Mouse (Mus musculus) ES-E14 (cell line): ENCODE data around the gene Pde4d. TPM values are rescaled to one million over a fixed set of nuclear protein-coding genes. Genes with fewer than 3 reads are reported as not detected.

ENCODE experiments used
- DNase-seq: peaks from one replicate; pipeline ENCODE4 v3.0.0-alpha.2; 2013; ENCODE audit warnings: low read depth, low spot score
- H3K27ac ChIP-seq: 2 replicates; pipeline ENCODE4 v1.5.1; 2012; ENCODE audit warnings: low read depth, mild to moderate bottlenecking, low read length, moderate library complexity, mixed read lengths; ENCODE audit not compliant: poor library complexity, insufficient read depth, severe bottlenecking
- H3K36me3 ChIP-seq: 2 replicates; pipeline ENCODE4 v1.6.1; 2012; ENCODE audit warnings: mild to moderate bottlenecking, low read length, moderate library complexity, mixed read lengths; ENCODE audit not compliant: control insufficient read depth, poor library complexity, insufficient read depth, severe bottlenecking
- H3K4me1 ChIP-seq, 2 experiments: fragments of 150-350 bp in 1 of 2; sonication (generic) in 1 of 2; 2 replicates each; pipeline ENCODE4 v1.6.1; 2012; ENCODE audit warnings: low read length in 2 of 2, mild to moderate bottlenecking in 1 of 2, mixed read lengths in 1 of 2; ENCODE audit not compliant: control insufficient read depth in 2 of 2, insufficient read depth in 2 of 2, poor library complexity in 1 of 2
- H3K4me3 ChIP-seq, 2 experiments: fragments of 150-350 bp in 1 of 2; sonication (generic) in 1 of 2; 2 replicates each; pipeline ENCODE4 v1.5.1; 2012; ENCODE audit warnings: low read length in 2 of 2, low read depth in 1 of 2, mild to moderate bottlenecking in 1 of 2, mixed read lengths in 1 of 2; ENCODE audit not compliant: insufficient read depth in 1 of 2, poor library complexity in 1 of 2, severe bottlenecking in 1 of 2
- H3K9ac ChIP-seq: 2 replicates; pipeline ENCODE4 v1.6.1; 2012; ENCODE audit warnings: low read depth, mild to moderate bottlenecking, low read length, mixed read lengths; ENCODE audit not compliant: poor library complexity, insufficient read depth, severe bottlenecking
- H3K9me3 ChIP-seq: fragments of 150-350 bp; sonication (generic); 2 replicates; pipeline ENCODE4 v1.6.1; 2012; ENCODE audit warnings: low read depth, mild to moderate bottlenecking, low read length; ENCODE audit not compliant: control insufficient read depth, insufficient read depth
- CHD2 ChIP-seq: IDR thresholded peaks from 2 replicates; pipeline ENCODE4 v1.6.1; 2014; ENCODE audit warnings: mild to moderate bottlenecking, low read depth, low read length, inconsistent platforms
- HCFC1 ChIP-seq: IDR thresholded peaks from 2 replicates; pipeline ENCODE4 v1.6.1; 2012; ENCODE audit warnings: low read length, inconsistent platforms, borderline replicate concordance; ENCODE audit not compliant: insufficient read depth
- MAFK ChIP-seq: IDR thresholded peaks from 2 replicates; pipeline ENCODE4 v1.6.1; 2014; ENCODE audit warnings: mild to moderate bottlenecking, low read depth, low read length, inconsistent platforms; ENCODE audit not compliant: insufficient read depth
- ZC3H11A ChIP-seq: IDR thresholded peaks from 2 replicates; pipeline ENCODE4 v1.6.1; 2012; ENCODE audit warnings: low read depth, mild to moderate bottlenecking, inconsistent platforms, low read length, borderline replicate concordance
- ZNF384 ChIP-seq: IDR thresholded peaks from 2 replicates; pipeline ENCODE4 v1.6.1; 2012; ENCODE audit warnings: low read depth, low read length, inconsistent platforms
- in situ Hi-C, 2 experiments: fragments of 600-800 bp; cut with MboI; formaldehyde crosslinking; loops; one replicate each; pipeline ENCODE4 v1.15.1; 2025; ENCODE audit warnings: low sequenced_read_pairs in 2 of 2, inconsistent platforms in 1 of 2; ENCODE audit not compliant: unreplicated experiment in 2 of 2
- total RNA-seq: library from RNA; depleted of rRNA; stranded (reverse); fragments of 300-350 nt; gene quantifications from 2 replicates; pipeline ENCODE4 v1.2.3, GENCODE M21; 2012

The Pde4d gene
- total RNA-seq, 1 experiment = 10.4 TPM

DNA sequence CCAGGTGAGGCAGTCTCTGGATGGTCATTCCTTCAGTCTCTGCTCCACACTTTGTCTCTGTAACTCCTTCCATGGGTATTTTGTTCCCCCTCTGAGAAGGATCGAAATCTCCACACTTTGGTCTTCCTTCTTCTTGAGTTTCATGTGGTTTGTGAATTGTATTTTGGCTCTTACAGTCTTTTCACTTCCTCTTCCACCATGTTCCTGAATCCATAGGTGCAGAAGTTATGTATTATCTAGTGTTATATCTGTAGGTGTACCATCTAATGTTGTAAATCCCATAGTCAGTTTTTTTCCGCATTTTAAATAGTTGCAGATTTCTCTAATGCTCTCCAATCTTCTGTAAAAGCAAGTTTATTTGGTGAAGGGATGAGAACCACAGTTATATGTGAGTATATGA, 459.4 kb downstream of the Pde4d start:
- no peaks in the 10 kb centered on the region for H3K36me3 ChIP-seq
- no peak overlapping the region for H3K4me3 ChIP-seq
- H3K27ac ChIP-seq = no peak overlapping the region
- in situ Hi-C loops = no loop called here
- no peaks in the 10 kb centered on the region for H3K4me1 ChIP-seq
- no peaks in the 10 kb centered on the region for H3K9me3 ChIP-seq
- no peak for DNase-seq
- TF ChIP-seq MAFK (no peak), ZC3H11A (no peak), CHD2 (no peak), HCFC1 (no peak), ZNF384 (no peak)
- H3K9ac ChIP-seq = no peak overlapping the region

DNA sequence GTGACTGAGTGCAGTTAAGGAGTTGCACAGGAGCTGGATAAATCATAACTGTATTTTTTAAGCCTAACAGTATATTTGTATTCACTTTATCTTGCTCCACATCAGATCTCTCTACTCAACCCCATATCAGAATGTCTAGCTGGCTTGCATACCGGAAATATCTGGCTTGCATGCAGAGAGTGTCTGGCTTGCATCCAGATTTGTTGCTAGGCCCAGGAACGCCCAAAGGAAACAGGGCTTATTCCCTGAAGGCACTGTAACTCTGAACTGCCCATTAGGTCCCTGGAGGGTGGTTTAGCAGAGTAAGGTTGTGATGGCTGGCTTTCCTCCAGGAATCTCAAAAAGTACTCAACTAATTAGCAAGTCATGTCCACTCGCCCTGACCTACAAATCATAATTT, 464.9 kb downstream of the Pde4d start:
- Histone ChIP-seq H3K9ac (no peak overlapping the region), H3K4me3 (no peak overlapping the region), H3K4me1 (no peaks in the 10 kb centered on the region), H3K27ac (no peak overlapping the region), H3K36me3 (no peaks in the 10 kb centered on the region), H3K9me3 (no peaks in the 10 kb centered on the region)
- in situ Hi-C loops = no loop called here
- no peak for DNase-seq
- TF ChIP-seq MAFK = no peak
- TF ChIP-seq HCFC1 = no peak
- no peak for TF ChIP-seq ZC3H11A
- no peak for TF ChIP-seq ZNF384
- TF ChIP-seq CHD2 = no peak

DNA sequence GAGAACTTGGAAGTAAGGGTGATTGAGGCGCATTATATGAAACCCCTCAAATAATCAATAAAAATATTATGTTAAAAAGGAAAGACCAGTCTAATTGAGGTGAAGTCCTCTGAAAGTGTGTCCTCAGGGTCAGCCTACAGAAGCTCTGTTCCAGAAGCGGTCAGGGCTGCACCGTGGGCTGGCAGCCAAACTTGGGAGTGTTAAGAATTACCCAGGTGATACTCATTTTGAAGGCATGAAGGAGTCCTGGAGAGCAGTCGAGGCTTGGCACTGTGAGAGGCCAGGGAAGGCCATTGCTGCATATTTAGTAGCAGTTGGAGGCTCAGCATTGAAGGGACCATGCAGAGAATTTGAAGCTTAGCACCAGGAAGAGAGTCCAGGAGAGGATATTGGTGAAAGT, 471.4 kb downstream of the Pde4d start:
- Histone ChIP-seq H3K27ac (no peak overlapping the region), H3K4me1 (no peaks in the 10 kb centered on the region), H3K9me3 (no peaks in the 10 kb centered on the region), H3K9ac (no peak overlapping the region), H3K36me3 (no peaks in the 10 kb centered on the region), H3K4me3 (no peak overlapping the region)
- TF ChIP-seq HCFC1 (no peak), ZNF384 (no peak), CHD2 (no peak), MAFK (no peak), ZC3H11A (no peak)
- in situ Hi-C loops = no loop called here
- no peak for DNase-seq

DNA sequence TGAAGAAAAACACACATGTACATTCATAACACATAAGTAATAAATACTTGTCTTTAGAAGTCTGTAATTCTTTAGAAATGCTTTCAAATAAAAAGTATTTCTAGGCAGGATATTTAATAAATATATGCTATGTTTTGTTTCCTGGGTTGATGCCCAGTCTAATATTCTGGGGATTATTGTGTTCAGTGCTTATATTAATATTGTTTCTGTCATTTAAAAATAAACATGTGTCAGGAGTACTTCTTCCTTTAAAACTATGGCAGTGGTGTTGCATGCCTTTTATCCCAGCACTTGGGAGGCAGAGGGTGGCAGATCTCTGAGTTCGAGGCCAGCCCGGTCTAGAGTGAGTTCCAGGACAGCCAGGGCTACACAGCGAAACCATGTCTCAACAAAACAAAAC, 485.1 kb downstream of the Pde4d start:
- Histone ChIP-seq H3K4me3 (no peak overlapping the region), H3K9ac (no peak overlapping the region), H3K36me3 (no peaks in the 10 kb centered on the region), H3K4me1 (no peaks in the 10 kb centered on the region), H3K27ac (no peak overlapping the region), H3K9me3 (no peaks in the 10 kb centered on the region)
- no peak for DNase-seq
- no peak for TF ChIP-seq CHD2
- no peak for TF ChIP-seq MAFK
- TF ChIP-seq HCFC1 = no peak
- TF ChIP-seq ZNF384 = no peak
- no peak for TF ChIP-seq ZC3H11A
- in situ Hi-C loops = no loop called here

DNA sequence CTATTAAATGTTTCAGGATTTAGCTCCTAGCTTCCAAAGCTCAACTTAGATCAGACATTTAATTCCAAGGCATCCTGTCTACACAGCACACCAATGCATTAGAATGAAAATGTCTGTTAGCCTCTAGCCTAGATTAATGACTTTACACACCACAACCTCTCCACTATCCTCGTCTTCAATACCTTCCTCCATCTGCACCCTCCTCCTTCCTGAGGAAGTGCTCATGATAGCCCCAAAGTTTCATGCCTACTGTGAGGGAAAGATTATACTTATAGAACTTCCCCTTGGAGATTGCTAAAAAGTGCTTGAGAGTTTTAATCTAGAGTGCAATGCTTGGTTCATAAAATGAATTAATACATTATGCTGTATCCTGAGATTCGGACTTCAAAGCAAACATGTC, 487.5 kb downstream of the Pde4d start:
- in situ Hi-C loops = no loop called here
- H3K27ac ChIP-seq = no peak overlapping the region
- no peaks in the 10 kb centered on the region for H3K9me3 ChIP-seq
- H3K4me3 ChIP-seq = no peak overlapping the region
- no peak for TF ChIP-seq ZC3H11A
- no peak for TF ChIP-seq CHD2
- TF ChIP-seq ZNF384 = no peak
- TF ChIP-seq MAFK = no peak
- TF ChIP-seq HCFC1 = no peak
- H3K36me3 ChIP-seq = no peaks in the 10 kb centered on the region
- H3K4me1 ChIP-seq = no peaks in the 10 kb centered on the region
- H3K9ac ChIP-seq = no peak overlapping the region
- no peak for DNase-seq
